Mouse (Mus musculus): ENCODE results near the gene Vps51.

- TF ChIP-seq CTCF (IDR thresholded peaks at IDR 0.05; ENCODE audit: extremely low read depth, insufficient read depth, insufficient read length, insufficient replicate concordance) (no peak), POLR2A (IDR thresholded peaks at IDR 0.05; ENCODE audit: low read depth, low read length) (no peak)
Observed at GRCm38 (mm10) chr19:6054296-6054695, 22.7 kb downstream of the Vps51 start.

Data from spleen, adult 2 months (tissue).